Mouse (Mus musculus) ES-E14 (cell line): ENCODE results near the gene Fndc4.

Experiments
- CHD2 ChIP-seq: IDR thresholded peaks from 2 replicates; pipeline ENCODE4 v1.6.1; 2014; ENCODE audit warnings: mild to moderate bottlenecking, low read depth, low read length, inconsistent platforms
- HCFC1 ChIP-seq: IDR thresholded peaks from 2 replicates; pipeline ENCODE4 v1.6.1; 2012; ENCODE audit warnings: low read length, inconsistent platforms, borderline replicate concordance; ENCODE audit not compliant: insufficient read depth
- MAFK ChIP-seq: IDR thresholded peaks from 2 replicates; pipeline ENCODE4 v1.6.1; 2014; ENCODE audit warnings: mild to moderate bottlenecking, low read depth, low read length, inconsistent platforms; ENCODE audit not compliant: insufficient read depth
- ZNF384 ChIP-seq: IDR thresholded peaks from 2 replicates; pipeline ENCODE4 v1.6.1; 2012; ENCODE audit warnings: low read depth, low read length, inconsistent platforms

- TF ChIP-seq ZNF384 (no peak), MAFK (no peak), CHD2 (no peak), HCFC1 (no peak)
Measured at GRCm38 (mm10) chr5:31252795-31253545, 42.9 kb downstream of the Fndc4 start.
